Mouse (Mus musculus) ES-Bruce4 (cell line): ENCODE data around the gene Tnc. TPM values are rescaled to one million over a fixed set of nuclear protein-coding genes. Genes with fewer than 3 reads are reported as not detected.

ENCODE experiments used
- H3K27ac ChIP-seq: 2 replicates; pipeline ENCODE4 v1.5.1; 2012; ENCODE audit warnings: low read length, inconsistent platforms; ENCODE audit not compliant: insufficient read depth
- H3K27me3 ChIP-seq: 2 replicates; pipeline ENCODE4 v1.6.1; 2012; ENCODE audit warnings: mild to moderate bottlenecking, low read length, inconsistent platforms; ENCODE audit not compliant: control insufficient read depth, poor library complexity, insufficient read depth, severe bottlenecking
- H3K36me3 ChIP-seq: 2 replicates; pipeline ENCODE4 v1.6.1; 2012; ENCODE audit warnings: inconsistent platforms, mild to moderate bottlenecking, low read length, moderate library complexity; ENCODE audit not compliant: control insufficient read depth, poor library complexity, insufficient read depth, severe bottlenecking
- H3K4me1 ChIP-seq: one replicate; pipeline ENCODE4 v1.8.1; 2011; ENCODE audit warnings: low read length; ENCODE audit not compliant: control insufficient read depth, insufficient read depth
- H3K4me3 ChIP-seq: 2 replicates; pipeline ENCODE4 v1.5.1; 2011; ENCODE audit warnings: low read depth, mild to moderate bottlenecking, low read length
- H3K9ac ChIP-seq: 2 replicates; pipeline ENCODE4 v1.6.1; 2012; ENCODE audit warnings: low read depth, mild to moderate bottlenecking, inconsistent platforms; ENCODE audit not compliant: poor library complexity, severe bottlenecking
- H3K9me3 ChIP-seq: replicated peaks from 2 replicates; pipeline ENCODE4 v1.6.1; 2012; ENCODE audit warnings: mild to moderate bottlenecking, low read length, inconsistent platforms; ENCODE audit not compliant: control insufficient read depth, poor library complexity, insufficient read depth, severe bottlenecking
- CTCF ChIP-seq: IDR thresholded peaks from one replicate; pipeline ENCODE4 v1.8.1; 2011; ENCODE audit warnings: low read depth, low read length
- EP300 ChIP-seq: IDR thresholded peaks from 2 replicates; pipeline ENCODE4 v1.6.1; 2011; ENCODE audit warnings: low read depth, low read length; ENCODE audit not compliant: insufficient read depth
- POLR2A ChIP-seq: IDR thresholded peaks from one replicate; pipeline ENCODE4 v1.8.1; 2011; ENCODE audit warnings: low read length; ENCODE audit not compliant: insufficient read depth
- polyA plus RNA-seq: library from polyadenylated mRNA; stranded (reverse); fragments of >200 nt; gene quantifications from 2 replicates; pipeline ENCODE4 v1.2.4, GENCODE M21; 2011; ENCODE audit warnings: low read depth; ENCODE audit not compliant: missing spikeins, insufficient read depth, insufficient read length

The Tnc gene
- polyA plus RNA-seq, 1 experiment, result 8.2 TPM

GRCm38 (mm10) chr4:63971762-63972161 lies 75.1 kb downstream of the Tnc start:
- H3K27me3 ChIP-seq, result no peaks in the 10 kb centered on the region
- no peak for TF ChIP-seq CTCF
- no peak for TF ChIP-seq POLR2A
- H3K9me3 ChIP-seq, result 0 out of 2 replicates have a peak, but pooled peaks cover 2% of the 10 kb centered on the region
- H3K4me1 ChIP-seq, result no peaks in the 10 kb centered on the region
- H3K4me3 ChIP-seq, result no peak overlapping the region
- H3K36me3 ChIP-seq, result no peaks in the 10 kb centered on the region
- H3K27ac ChIP-seq, result no peak overlapping the region
- no peak overlapping the region for H3K9ac ChIP-seq

GRCm38 (mm10) chr4:63970925-63971324 lies 75.9 kb downstream of the Tnc start:
- Histone ChIP-seq H3K27ac (no peak overlapping the region), H3K27me3 (no peaks in the 10 kb centered on the region), H3K9me3 (no peaks in the 10 kb centered on the region), H3K4me1 (no peaks in the 10 kb centered on the region), H3K36me3 (no peaks in the 10 kb centered on the region), H3K4me3 (no peak overlapping the region), H3K9ac (no peak overlapping the region)
- TF ChIP-seq CTCF (no peak), POLR2A (no peak), EP300 (no peak)

- Histone ChIP-seq H3K27me3 (no peaks in the 10 kb centered on the region), H3K9ac (no peak overlapping the region), H3K4me3 (no peak overlapping the region), H3K4me1 (no peaks in the 10 kb centered on the region), H3K27ac (no peak overlapping the region), H3K36me3 (no peaks in the 10 kb centered on the region), H3K9me3 (no peaks in the 10 kb centered on the region)
- TF ChIP-seq EP300, result no peak
- TF ChIP-seq CTCF, result no peak
- no peak for TF ChIP-seq POLR2A
Observed at GRCm38 (mm10) chr4:63969891-63970290, 76.9 kb downstream of the Tnc start.

GRCm38 (mm10) chr4:63963410-63963809 lies 83.4 kb downstream of the Tnc start:
- H3K27me3 ChIP-seq, result no peaks in the 10 kb centered on the region
- no peak overlapping the region for H3K9ac ChIP-seq
- no peak overlapping the region for H3K27ac ChIP-seq
- H3K9me3 ChIP-seq, result no peaks in the 10 kb centered on the region
- H3K4me3 ChIP-seq, result no peak overlapping the region
- H3K36me3 ChIP-seq, result no peaks in the 10 kb centered on the region
- TF ChIP-seq CTCF (no peak), POLR2A (no peak), EP300 (no peak)
- H3K4me1 ChIP-seq, result no peaks in the 10 kb centered on the region

DNA sequence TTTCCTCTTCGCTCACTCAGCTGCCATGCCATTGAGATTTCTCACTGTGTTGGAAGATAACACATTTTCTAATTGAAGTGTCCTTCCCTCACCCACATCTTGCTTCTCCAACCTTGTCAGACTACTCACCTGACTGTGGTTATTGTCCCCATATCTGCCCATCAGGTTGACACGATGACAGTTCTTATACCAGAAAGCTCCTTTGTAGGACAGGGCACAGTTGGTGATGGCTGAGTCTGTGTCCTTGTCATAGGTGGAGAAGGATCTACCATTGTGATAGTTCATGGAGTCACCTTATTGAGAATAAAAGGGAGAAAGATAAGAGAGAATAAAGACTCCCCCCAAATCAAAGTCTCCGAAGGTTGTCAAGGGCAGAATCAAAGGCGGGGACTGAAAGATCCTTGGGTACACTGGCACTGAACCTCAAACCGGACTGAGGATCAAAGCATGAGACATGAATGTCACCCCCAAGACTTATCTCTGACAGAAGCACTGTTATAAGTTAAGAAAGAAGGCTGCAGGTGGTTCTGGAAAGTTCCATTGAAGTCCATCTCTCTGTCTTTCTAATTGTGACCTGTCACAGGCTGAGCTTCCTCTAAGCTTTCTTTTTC lies 84.9 kb downstream of the Tnc start:
- H3K9me3 ChIP-seq, result no peaks in the 10 kb centered on the region
- no peak overlapping the region for H3K27ac ChIP-seq
- H3K9ac ChIP-seq, result no peak overlapping the region
- no peak overlapping the region for H3K4me3 ChIP-seq
- no peaks in the 10 kb centered on the region for H3K27me3 ChIP-seq
- no peak for TF ChIP-seq POLR2A
- no peak for TF ChIP-seq EP300
- TF ChIP-seq CTCF, result no peak
- H3K4me1 ChIP-seq, result no peaks in the 10 kb centered on the region
- no peaks in the 10 kb centered on the region for H3K36me3 ChIP-seq

DNA sequence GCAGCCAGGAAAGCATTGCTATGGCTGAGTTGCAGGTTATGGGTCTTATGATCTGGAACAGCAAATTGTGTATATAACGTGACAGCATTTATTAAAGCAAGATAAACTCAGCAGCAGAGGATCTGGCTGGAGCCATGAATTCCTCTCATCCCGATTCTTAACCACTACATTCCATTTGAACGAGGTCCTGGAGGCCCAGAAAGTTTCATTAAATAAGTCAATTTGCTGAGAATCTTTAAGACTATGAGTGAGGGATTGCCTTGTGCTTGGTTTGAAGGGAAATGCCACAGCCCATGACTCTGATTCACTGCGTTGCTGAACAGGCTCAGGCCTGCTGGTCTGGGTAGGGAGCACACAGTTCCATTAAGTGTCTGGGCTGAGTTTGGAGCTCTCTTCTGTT lies 88.2 kb downstream of the Tnc start:
- H3K36me3 ChIP-seq, result no peaks in the 10 kb centered on the region
- H3K27me3 ChIP-seq, result no peaks in the 10 kb centered on the region
- no peak overlapping the region for H3K9ac ChIP-seq
- TF ChIP-seq POLR2A, result no peak
- TF ChIP-seq CTCF, result no peak
- no peak for TF ChIP-seq EP300
- 0 out of 2 replicates have a peak, but pooled peaks cover 2% of the 10 kb centered on the region for H3K9me3 ChIP-seq
- H3K27ac ChIP-seq, result no peak overlapping the region
- H3K4me1 ChIP-seq, result no peaks in the 10 kb centered on the region
- H3K4me3 ChIP-seq, result no peak overlapping the region
